ENCODE assay signal across 8 mouse cellular contexts in genomic region chr16:94065728-94066674, GRCm38 (mm10). TPM values are rescaled to one million over a fixed set of nuclear protein-coding genes. Genes with fewer than 3 reads are reported as not detected.
A peak's percentile ranks its signal among the peaks of the same experiment; 100 is the strongest.
DNase-seq lines count a peak whose midpoint lies in the region; ATAC-seq and TF ChIP-seq lines count a peak whose summit lies in the region.
"Had no signal": no experiment of that assay in that cellular context is flagged by ENCODE, and none has a peak within 500 bp of the region (broad histone marks: within the 10 kb centered on the region; RNA-seq: fewer than 3 reads in every experiment).

No protein-coding gene starts in this region.

- no peak overlapping the region for H3K9ac ChIP-seq in lung, embryonic 15.5 days
- no peak overlapping the region for H3K9ac ChIP-seq in intestine, embryonic 14.5 days (ENCODE audit: low read length)

- no peak for TF ChIP-seq CTCF in bone marrow, adult 2 months (IDR thresholded peaks at IDR 0.05; ENCODE audit: control insufficient read depth, insufficient read depth, low read length)
- TF ChIP-seq CTCF in small intestine, adult 2 months (IDR thresholded peaks at IDR 0.05; ENCODE audit: extremely low read depth, insufficient read length, insufficient replicate concordance, low read depth, low read length): no peak

- no peak overlapping the region for H3K4me3 ChIP-seq in lung, embryonic 15.5 days
- H3K4me3 ChIP-seq in bone marrow, adult 2 months (replicated peaks; ENCODE audit: control insufficient read depth, low read depth, low read length): peak overlapping the region; percentile 33
- no peak overlapping the region for H3K4me3 ChIP-seq in intestine, embryonic 14.5 days (ENCODE audit: low read depth, low read length)
- H3K4me3 ChIP-seq in small intestine, adult 2 months (ENCODE audit: low read depth, low read length): peak overlapping the region; percentile 8; the same call in 1 of the 2 replicates
- H3K4me3 ChIP-seq: left cerebral cortex, adult 2 months had no signal

- H3K27me3 ChIP-seq in lung, embryonic 15.5 days: no peaks in the 10 kb centered on the region
- H3K27me3 ChIP-seq in intestine, embryonic 14.5 days (replicated peaks; ENCODE audit: control insufficient read depth, insufficient read depth, low read length): 0 out of 2 replicates have a peak, but pooled peaks cover 6% of the 10 kb centered on the region
- 0 out of 2 replicates have a peak, but pooled peaks cover 4% of the 10 kb centered on the region for H3K27me3 ChIP-seq in small intestine, adult 2 months (ENCODE audit: control insufficient read depth, insufficient read depth, low read length)

- no peak for ATAC-seq in lung, embryonic 15.5 days (ENCODE audit: borderline replicate concordance, extremely low read depth, low FRiP score, low TSS enrichment)
- ATAC-seq in intestine, embryonic 14.5 days (replicated peaks; ENCODE audit: low FRiP score, low TSS enrichment, low read depth): no peak

- H3K4me1 ChIP-seq in lung, embryonic 15.5 days: no peaks in the 10 kb centered on the region
- H3K4me1 ChIP-seq in bone marrow, adult 2 months (ENCODE audit: control insufficient read depth, insufficient read depth, low read length): no peaks in the 10 kb centered on the region; the same call in 1 of the 2 replicates
- no peaks in the 10 kb centered on the region for H3K4me1 ChIP-seq in intestine, embryonic 14.5 days (replicated peaks; ENCODE audit: control insufficient read depth, insufficient read depth, low read length)
- no peaks in the 10 kb centered on the region for H3K4me1 ChIP-seq in small intestine, adult 2 months (ENCODE audit: control insufficient read depth, insufficient read depth, insufficient read length, low read length)

- DNase-seq in lung, postnatal 36 days: no peak
- no peak for DNase-seq in intestine, embryonic 14.5 days (ENCODE audit: low spot score)
- DNase-seq in gastrocnemius, adult 8-10 months (ENCODE audit: low spot score in 2 of 2): no peak
- DNase-seq in frontal cortex, adult 2 months (ENCODE audit: extremely low spot score in 1 of 2, low spot score in 1 of 2): no peak

- H3K9me3 ChIP-seq in lung, embryonic 15.5 days: no peaks in the 10 kb centered on the region
- 0 out of 2 replicates have a peak, but pooled peaks cover 10% of the 10 kb centered on the region for H3K9me3 ChIP-seq in intestine, embryonic 14.5 days (ENCODE audit: control insufficient read depth, low read length)

- TF ChIP-seq POLR2A in bone marrow, adult 2 months (IDR thresholded peaks at IDR 0.05; ENCODE audit: borderline replicate concordance, control insufficient read depth, low read depth, low read length): no peak
- no peak for TF ChIP-seq POLR2A in small intestine, adult 2 months (IDR thresholded peaks at IDR 0.05; ENCODE audit: low read depth, low read length)

- H3K36me3 ChIP-seq in lung, embryonic 15.5 days: no peaks in the 10 kb centered on the region
- no peaks in the 10 kb centered on the region for H3K36me3 ChIP-seq in intestine, embryonic 14.5 days (ENCODE audit: control insufficient read depth, insufficient read depth, low read length)
- H3K36me3 ChIP-seq in small intestine, adult 2 months (ENCODE audit: control insufficient read depth, insufficient read depth, low read length): no peaks in the 10 kb centered on the region

- no peak overlapping the region; the same call in 1 of the 2 replicates for H3K27ac ChIP-seq in lung, embryonic 15.5 days
- H3K27ac ChIP-seq in bone marrow, adult 2 months (ENCODE audit: control insufficient read depth, insufficient read depth, low read depth, low read length, poor library complexity): no peak overlapping the region
- H3K27ac ChIP-seq in intestine, embryonic 14.5 days (ENCODE audit: low read depth): no peak overlapping the region
- no peak overlapping the region for H3K27ac ChIP-seq in small intestine, adult 2 months (ENCODE audit: insufficient read depth, low read depth, low read length)
- H3K27ac ChIP-seq: left cerebral cortex, adult 2 months had no signal

- WGBS in lung, embryonic 15.5 days: 66% methylated on average over 24 of the region's 24 CpGs
- WGBS in bone marrow, adult 2 months: 57% methylated on average over 24 of the region's 24 CpGs
- 70% methylated on average over 24 of the region's 24 CpGs for WGBS in intestine, embryonic 14.5 days
- WGBS in small intestine, adult 2 months: 59% methylated on average over 24 of the region's 24 CpGs

- H3K4me2 ChIP-seq in lung, embryonic 15.5 days: peak overlapping the region; percentile 16; the same call in 1 of the 2 replicates
- H3K4me2 ChIP-seq in intestine, embryonic 14.5 days (ENCODE audit: low read length): peak overlapping the region; percentile 20; the same call in 1 of the 2 replicates

RNA-seq across cellular contexts. Expression of gene Sim2, which starts 18.7 kb away (rescaled TPM):
- polyA plus RNA-seq in lung, embryonic 15.5 days (2015; fragmentation: Nextera tagmentation; extraction: Ambion mirVana): 0.12 and 0.15 TPM in 2 replicates
- polyA plus RNA-seq in bone marrow, adult 2 months (2011; ENCODE audit: insufficient read depth, insufficient read length, low replicate concordance, missing spikeins): not detected in 2 replicates
- polyA plus RNA-seq in intestine, embryonic 14.5 days (2014; fragmentation: Nextera tagmentation; extraction: Ambion mirVana): not detected in 2 replicates
- 0.03 TPM in 1 of 2 replicates, not detected in the other for polyA plus RNA-seq in small intestine, adult 2 months (2012; rRNA removed)
- total RNA-seq in gastrocnemius, adult 8-10 months (2022): 10 to 100 TPM; 15.8 to 18.6 (median 18.4) TPM
- 0.11 and 0.30 TPM in 2 replicates for polyA plus RNA-seq in frontal cortex, adult 2 months (2012; rRNA removed)

RNA-seq across cellular contexts. Expression of gene Cldn14, which starts 57.4 kb away (rescaled TPM):
- polyA plus RNA-seq in lung, embryonic 15.5 days (2015; fragmentation: Nextera tagmentation; extraction: Ambion mirVana): not detected in 2 replicates
- not detected in 2 replicates for polyA plus RNA-seq in bone marrow, adult 2 months (2011; ENCODE audit: insufficient read depth, insufficient read length, low replicate concordance, missing spikeins)
- 0.14 TPM in 1 of 2 replicates, not detected in the other for polyA plus RNA-seq in intestine, embryonic 14.5 days (2014; fragmentation: Nextera tagmentation; extraction: Ambion mirVana)
- polyA plus RNA-seq in small intestine, adult 2 months (2012; rRNA removed): 0.15 TPM in 1 of 2 replicates, not detected in the other
- total RNA-seq in gastrocnemius, adult 8-10 months (2022): not detected
- polyA plus RNA-seq in frontal cortex, adult 2 months (2012; rRNA removed): 1.7 and 2.4 TPM in 2 replicates

Comparison
In these comparisons a context has a peak if more than half of its experiments do, and no peak if none do; other contexts are left out.
1. H3K4me3 ChIP-seq: peak in bone marrow, adult 2 months (single experiment) and small intestine, adult 2 months (single experiment); none in lung, embryonic 15.5 days (single experiment) and intestine, embryonic 14.5 days (single experiment).